Mouse (Mus musculus): ENCODE data around the gene Col4a2.

Col4a2 gene

GRCm38 (mm10) chr8:11327722-11328417 lies 15.3 kb downstream of the Col4a2 start:
- no peak for DNase-seq

- no peak for DNase-seq
These were observed 19.0 kb downstream of the Col4a2 start for GRCm38 (mm10) chr8:11331561-11331960.

DNA sequence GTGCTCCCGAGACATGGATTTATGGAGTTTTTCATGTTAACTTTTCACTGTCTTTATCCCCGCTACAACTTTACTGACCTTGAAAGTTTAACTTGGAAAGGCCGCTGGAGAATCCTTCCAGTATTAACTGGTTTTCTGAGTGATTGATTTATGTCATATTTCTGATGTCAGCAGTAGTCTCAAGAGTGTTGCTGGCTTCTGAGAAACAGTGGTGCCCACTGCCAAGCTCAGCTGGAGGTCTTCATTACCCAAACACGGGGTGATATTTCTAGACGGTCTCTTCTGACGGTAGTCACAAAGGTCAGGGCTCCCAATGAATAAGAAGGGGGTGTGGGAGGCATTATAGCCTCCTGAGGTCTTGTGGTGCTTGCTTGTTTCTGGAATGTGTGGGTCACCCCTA lies 21.1 kb downstream of the Col4a2 start:
- no peak for DNase-seq

GRCm38 (mm10) chr8:11334493-11334892 lies 21.9 kb downstream of the Col4a2 start:
- no peak for DNase-seq

- no peak for DNase-seq
These were observed 22.6 kb downstream of the Col4a2 start for GRCm38 (mm10) chr8:11335238-11335637.

DNA sequence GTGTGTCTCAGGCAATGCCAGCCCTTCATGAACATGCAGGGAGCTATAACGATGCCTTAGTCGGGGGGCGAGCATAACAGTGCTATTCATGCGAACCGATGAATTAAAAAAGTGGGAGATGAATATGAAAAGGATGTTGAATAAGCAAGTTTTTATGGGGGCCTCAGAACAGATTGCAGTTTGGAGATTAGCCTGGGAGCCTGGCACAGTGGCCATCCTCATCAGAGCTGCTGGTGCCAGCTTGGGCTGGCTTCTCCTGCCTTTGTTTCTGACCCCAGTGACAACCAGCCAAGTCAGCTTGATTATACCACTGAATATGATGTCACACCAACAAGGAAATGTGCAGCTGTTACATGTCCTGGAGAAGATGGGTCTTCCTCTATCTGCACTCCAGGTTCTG lies 23.7 kb downstream of the Col4a2 start:
- DNase-seq = no peak

DNA sequence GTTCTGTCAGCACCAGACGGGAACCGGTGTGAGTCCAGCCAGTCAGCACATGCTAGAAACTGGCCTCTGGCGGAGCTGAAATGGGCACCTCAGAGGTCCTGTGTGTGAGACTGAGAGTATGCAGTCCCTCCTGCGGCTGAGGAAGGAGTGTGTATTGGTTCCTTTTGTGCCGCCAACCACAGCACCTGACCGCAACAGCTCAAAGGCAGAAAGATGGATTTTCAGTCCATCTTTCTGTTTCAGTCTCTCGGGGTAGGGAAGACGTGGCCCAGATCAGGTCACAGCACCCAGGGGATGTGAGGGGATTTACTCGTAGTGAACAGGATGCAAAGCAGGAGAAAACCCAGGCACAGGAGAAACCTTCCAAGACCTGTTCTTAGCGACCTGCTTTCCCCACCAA lies 25.0 kb downstream of the Col4a2 start:
- no peak for DNase-seq

DNA sequence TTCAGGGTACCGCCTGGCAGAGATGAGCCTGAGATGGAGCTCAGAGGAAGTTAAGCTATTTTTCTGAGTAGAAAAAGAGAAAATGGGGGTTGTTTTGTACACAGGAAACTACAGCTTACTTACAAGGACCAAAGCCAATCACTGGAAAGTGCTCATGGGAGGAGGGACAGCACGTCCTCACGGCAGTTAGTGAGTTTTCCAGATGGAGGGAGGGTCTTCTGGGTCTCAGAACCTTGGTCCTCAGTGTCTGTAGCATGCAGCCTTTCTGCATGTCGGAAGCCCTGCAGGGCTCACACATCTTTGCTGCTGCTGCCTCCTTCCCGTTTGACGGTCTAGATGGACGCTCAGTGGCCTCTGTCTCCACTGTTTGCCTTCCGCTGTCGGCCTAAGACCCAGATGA lies 25.9 kb downstream of the Col4a2 start:
- no peak for DNase-seq

GRCm38 (mm10) chr8:11340310-11341110 lies 27.9 kb downstream of the Col4a2 start:
- no peak for DNase-seq

- no peak for DNase-seq
These were observed 28.5 kb downstream of the Col4a2 start for GRCm38 (mm10) chr8:11341111-11341566.

- DNase-seq = no peak
These were observed 31.9 kb downstream of the Col4a2 start for GRCm38 (mm10) chr8:11344459-11344858.

GRCm38 (mm10) chr8:11346225-11346624 lies 33.6 kb downstream of the Col4a2 start:
- DNase-seq = no peak

DNA sequence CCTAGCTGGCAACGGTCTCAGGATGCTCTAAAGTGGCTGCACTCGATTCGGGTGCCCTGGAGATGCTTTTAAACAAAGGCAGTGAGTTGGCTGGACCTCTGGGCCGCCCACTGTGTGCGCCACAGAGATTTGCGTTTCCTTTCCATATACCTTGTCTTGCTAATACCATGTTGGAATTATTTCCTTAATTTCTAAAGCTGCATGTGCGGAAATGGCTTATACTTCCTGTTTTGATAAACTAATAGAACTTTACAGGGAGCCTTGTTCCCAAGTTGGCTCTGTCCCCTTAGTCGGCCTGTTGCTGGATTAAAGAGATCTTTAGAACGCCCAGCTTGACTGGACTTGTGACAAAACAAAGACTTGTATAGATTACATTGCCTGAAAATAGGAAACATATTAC lies 35.1 kb downstream of the Col4a2 start:
- DNase-seq = no peak

DNA sequence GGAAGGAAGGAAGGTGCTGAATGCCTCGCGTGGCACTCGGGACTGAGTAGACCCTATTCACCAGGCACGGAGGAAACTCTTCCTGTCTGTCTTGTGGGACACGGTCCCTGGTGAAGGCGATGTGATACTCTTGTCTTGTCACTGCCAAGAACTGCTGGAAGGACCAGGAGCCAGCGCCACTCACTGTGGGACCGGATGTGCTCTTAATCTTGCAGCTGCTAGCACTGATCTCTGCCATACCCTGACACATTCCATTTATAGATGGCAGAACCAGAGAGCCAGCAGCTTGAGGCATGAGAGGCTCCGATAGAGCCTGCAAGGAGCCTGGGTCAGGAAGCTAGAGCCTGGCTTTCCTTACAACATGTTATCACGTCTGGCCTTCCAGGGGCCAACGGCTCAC lies 36.0 kb downstream of the Col4a2 start:
- no peak for DNase-seq

DNA sequence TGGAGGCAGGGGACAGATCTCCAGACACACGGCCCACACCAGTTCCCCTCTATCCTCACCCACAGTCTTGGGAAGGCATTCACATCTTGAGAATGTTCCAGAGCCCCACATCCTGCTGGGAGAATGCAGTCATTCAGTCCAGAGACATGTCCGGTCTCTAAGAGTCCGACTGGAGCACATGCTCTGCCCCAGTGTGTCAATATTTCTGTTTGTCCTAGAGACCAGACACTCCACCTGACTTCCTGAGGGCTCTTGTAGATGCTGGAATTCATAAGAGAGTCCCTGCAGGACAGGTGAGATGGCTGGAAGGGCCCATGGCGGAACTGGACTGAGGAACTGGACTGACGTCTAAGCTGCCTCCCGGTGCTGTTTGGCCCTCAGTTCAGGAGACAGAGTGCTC lies 38.8 kb downstream of the Col4a2 start:
- no peak for DNase-seq

DNA sequence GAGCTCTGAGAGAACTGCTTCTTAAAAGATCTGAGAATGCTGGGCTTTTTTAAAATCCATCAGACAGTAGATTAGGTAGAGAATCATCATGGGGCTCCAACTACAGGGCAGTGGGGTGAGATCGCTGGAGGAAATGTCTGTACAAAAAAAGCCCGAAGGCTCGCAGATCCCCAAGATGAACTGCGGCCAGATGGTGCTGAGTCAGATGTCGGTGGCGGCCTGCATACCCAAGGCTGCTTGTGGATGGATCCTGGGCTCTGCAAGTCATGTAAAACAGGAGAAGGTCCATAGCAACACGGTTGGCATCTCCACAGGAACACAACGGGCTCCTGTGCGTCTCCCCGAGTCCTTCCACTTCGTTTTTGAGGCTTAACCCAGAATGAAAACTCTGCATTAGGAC lies 39.9 kb downstream of the Col4a2 start:
- DNase-seq = no peak

DNA sequence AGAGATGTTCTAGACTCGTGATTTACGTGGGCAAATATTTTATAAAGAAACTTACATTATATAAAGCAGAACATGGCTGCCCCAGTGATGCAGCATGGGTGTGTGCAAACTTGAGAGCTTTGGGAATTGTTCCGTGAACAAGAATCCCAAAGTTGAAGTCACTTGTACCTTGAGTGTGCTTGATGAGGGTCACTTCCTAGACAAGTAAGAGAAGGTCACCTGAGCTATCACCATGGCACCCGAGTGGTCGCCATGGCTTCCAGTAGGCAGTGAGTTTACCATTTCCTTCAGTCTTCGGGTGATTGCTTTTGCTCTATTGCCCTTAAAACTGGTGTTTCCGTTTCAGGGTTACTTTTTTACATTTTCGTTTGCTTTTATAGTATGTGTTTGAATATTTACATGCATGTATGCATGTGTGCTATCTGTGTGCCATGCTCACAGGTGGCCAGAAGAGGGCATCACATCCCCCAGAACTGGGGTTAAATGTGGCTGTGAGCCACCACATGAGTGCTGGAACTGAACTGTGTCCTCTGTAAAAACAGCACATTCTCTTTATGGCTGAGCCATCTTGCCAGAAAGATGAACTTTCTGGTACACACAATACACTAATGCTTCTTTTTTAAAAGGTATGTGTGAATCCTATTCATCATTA lies 42.3 kb downstream of the Col4a2 start:
- DNase-seq = no peak

GRCm38 (mm10) chr8:11355900-11356299 lies 43.3 kb downstream of the Col4a2 start:
- DNase-seq = no peak

- no peak for DNase-seq
These were observed 44.2 kb downstream of the Col4a2 start for GRCm38 (mm10) chr8:11356776-11357175.

DNA sequence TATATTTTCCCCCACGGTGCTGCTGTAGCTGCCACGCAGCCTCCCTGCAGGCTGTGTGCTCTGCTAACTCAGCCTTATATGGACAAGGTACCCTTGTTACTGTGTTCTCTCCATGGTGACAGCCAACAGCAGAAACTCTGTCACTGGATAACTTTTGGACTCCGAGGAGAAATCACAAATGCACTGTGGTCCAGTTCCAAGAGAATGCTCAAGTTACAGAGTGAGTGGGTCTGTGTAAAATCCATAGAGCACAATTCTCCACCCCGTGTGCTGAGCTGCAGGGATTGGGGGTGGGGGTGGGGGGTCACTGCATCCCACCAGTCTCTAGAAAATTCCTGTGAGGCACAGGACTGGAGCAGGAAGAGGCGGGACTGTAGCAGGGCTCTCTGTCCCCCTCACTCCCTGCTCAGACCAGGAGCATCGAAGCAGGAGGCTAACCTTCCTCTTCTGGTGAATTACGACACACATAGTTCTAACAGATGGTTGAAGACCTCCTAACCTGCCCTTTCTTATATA lies 45.4 kb downstream of the Col4a2 start:
- no peak for DNase-seq

- peak; percentile 27 to 41 for DNase-seq
These were observed 47.2 kb downstream of the Col4a2 start for GRCm38 (mm10) chr8:11359846-11360245.

GRCm38 (mm10) chr8:11361546-11362277 lies 49.1 kb downstream of the Col4a2 start:
- no peak for DNase-seq

Data from cerebellum, postnatal 25 days (tissue).